Mouse (Mus musculus): ENCODE data around the gene 4930544D05Rik. TPM values are rescaled to one million over a fixed set of nuclear protein-coding genes. Genes with fewer than 3 reads are reported as not detected.
A peak's percentile ranks its signal among the peaks of the same experiment; 100 is the strongest.

The 4930544D05Rik gene
- polyA plus RNA-seq, 1 experiment from 2014 or later, result not detected

DNA sequence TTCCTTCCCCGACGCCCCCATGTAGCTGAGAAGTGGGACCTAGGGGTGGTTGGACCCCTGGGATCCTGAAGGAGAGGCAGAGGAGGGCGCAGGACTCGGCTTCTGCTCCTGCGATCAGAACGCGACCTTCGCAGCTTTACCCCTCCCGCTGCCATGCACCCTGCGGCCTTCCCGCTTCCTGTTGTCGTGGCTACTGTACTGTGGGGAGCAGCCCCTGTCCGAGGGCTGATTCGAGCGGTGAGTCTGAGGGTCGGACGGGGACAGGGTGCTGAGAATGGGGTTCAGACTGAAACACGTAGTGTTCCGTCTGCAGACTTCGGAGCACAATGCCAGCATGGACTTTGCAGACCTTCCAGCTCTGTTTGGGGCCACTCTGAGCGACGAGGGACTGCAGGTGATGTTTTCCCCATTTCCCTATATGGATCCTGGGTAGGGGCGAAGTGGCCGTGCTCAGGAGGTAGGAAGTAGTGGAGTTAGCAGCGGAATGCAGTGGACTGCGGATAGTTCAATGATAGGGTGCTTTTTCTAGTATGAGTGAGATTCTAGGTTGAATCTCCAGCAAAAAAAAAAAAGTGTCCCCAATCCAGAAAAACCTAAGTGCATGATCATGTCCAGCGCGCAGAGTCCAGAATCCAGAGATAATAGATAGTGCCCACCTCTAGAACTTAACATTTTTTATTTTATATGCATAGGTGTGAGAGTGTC lies 32.2 kb downstream of the 4930544D05Rik start:
- DNase-seq (ENCODE audit: low spot score) (no peak), ATAC-seq (ENCODE audit: low read depth) (no peak)
- Histone ChIP-seq H3K4me1 (ENCODE audit: control insufficient read depth, insufficient read depth, low read length) (peaks cover 21% of the 10 kb centered on the region), H3K4me3 (ENCODE audit: low read depth, low read length) (peak overlapping the region; percentile 64), H3K27me3 (replicated peaks; ENCODE audit: control insufficient read depth, insufficient read depth, low read length) (no peaks in the 10 kb centered on the region), H3K27ac (replicated peaks; ENCODE audit: low read depth, low read length) (peak overlapping the region; percentile 88), H3K4me2 (ENCODE audit: low read depth, low read length) (peak overlapping the region; percentile 84), H3K9me3 (ENCODE audit: control insufficient read depth, low read length) (no peaks in the 10 kb centered on the region), H3K9ac (ENCODE audit: low read depth, low read length) (peak overlapping the region; percentile 74), H3K36me3 (ENCODE audit: control insufficient read depth, insufficient read depth, low read length) (peaks cover 71% of the 10 kb centered on the region)
- WGBS, result 4% methylated on average over 24 of the region's 28 CpGs

GRCm38 (mm10) chr11:70648512-70648911 lies 32.9 kb downstream of the 4930544D05Rik start:
- Histone ChIP-seq H3K27ac (replicated peaks; ENCODE audit: low read depth, low read length) (no peak overlapping the region), H3K4me2 (ENCODE audit: low read depth, low read length) (peak overlapping the region; percentile 84), H3K9ac (ENCODE audit: low read depth, low read length) (peak overlapping the region; percentile 74), H3K4me1 (ENCODE audit: control insufficient read depth, insufficient read depth, low read length) (peaks cover 21% of the 10 kb centered on the region), H3K9me3 (ENCODE audit: control insufficient read depth, low read length) (no peaks in the 10 kb centered on the region), H3K27me3 (replicated peaks; ENCODE audit: control insufficient read depth, insufficient read depth, low read length) (no peaks in the 10 kb centered on the region), H3K36me3 (ENCODE audit: control insufficient read depth, insufficient read depth, low read length) (peaks cover 69% of the 10 kb centered on the region), H3K4me3 (ENCODE audit: low read depth, low read length) (peak overlapping the region; percentile 64)
- DNase-seq (ENCODE audit: low spot score) (no peak), ATAC-seq (ENCODE audit: low read depth) (no peak)
- 77% methylated on average over 4 of the region's 4 CpGs for WGBS

GRCm38 (mm10) chr11:70649185-70649734 lies 33.6 kb downstream of the 4930544D05Rik start:
- no peak for DNase-seq (ENCODE audit: low spot score)
- ATAC-seq (ENCODE audit: low read depth), result no peak
- peak overlapping the region; percentile 84 for H3K4me2 ChIP-seq (ENCODE audit: low read depth, low read length)
- no peak overlapping the region for H3K27ac ChIP-seq (replicated peaks; ENCODE audit: low read depth, low read length)
- H3K27me3 ChIP-seq (replicated peaks; ENCODE audit: control insufficient read depth, insufficient read depth, low read length), result no peaks in the 10 kb centered on the region
- peaks cover 21% of the 10 kb centered on the region for H3K4me1 ChIP-seq (ENCODE audit: control insufficient read depth, insufficient read depth, low read length)
- H3K36me3 ChIP-seq (ENCODE audit: control insufficient read depth, insufficient read depth, low read length), result peaks cover 64% of the 10 kb centered on the region
- 76% methylated on average over 8 of the region's 8 CpGs for WGBS
- no peak overlapping the region for H3K4me3 ChIP-seq (ENCODE audit: low read depth, low read length)
- no peak overlapping the region for H3K9ac ChIP-seq (ENCODE audit: low read depth, low read length)
- H3K9me3 ChIP-seq (ENCODE audit: control insufficient read depth, low read length), result no peaks in the 10 kb centered on the region

DNA sequence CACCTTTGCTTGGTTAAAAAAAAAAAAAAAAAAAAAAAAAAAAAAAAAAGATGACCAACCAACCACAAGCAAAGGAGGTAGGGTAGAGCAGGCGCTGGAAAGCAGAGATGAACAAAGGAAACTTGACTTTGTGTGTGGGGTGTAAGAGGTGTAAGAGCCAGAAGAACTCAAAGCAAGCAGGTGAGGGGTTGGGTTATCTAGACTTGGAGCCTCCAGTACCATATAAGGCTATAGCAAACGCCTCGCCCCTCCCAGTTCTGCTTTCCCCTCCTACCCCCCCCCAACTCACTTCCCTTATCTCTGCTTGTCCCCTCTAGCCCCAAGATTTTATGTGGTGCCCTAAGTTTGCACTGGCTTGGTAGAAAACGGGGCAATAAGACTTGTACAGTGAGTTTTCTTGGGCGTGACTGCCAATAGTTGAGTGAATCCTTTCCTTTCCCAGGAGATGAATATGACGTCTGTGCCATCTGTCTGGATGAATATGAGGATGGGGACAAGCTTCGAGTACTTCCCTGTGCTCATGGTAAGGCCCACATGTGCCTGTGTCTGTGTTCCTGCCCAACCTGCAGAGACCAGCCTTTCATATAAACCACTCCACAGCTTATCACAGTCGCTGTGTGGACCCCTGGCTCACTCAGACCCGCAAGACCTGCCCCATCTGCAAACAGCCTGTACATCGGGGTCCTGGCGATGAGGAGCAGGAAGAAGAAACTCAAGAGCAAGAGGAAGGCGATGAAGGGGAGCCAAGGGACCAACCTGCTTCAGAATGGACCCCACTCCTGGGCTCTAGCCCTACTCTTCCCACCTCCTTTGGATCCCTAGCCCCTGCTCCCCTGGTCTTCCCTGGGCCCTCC lies 34.9 kb downstream of the 4930544D05Rik start:
- Histone ChIP-seq H3K4me3 (ENCODE audit: low read depth, low read length) (no peak overlapping the region), H3K36me3 (ENCODE audit: control insufficient read depth, insufficient read depth, low read length) (peaks cover 52% of the 10 kb centered on the region), H3K4me2 (ENCODE audit: low read depth, low read length) (peak overlapping the region; percentile 6; the same call in 1 of the 2 replicates), H3K4me1 (ENCODE audit: control insufficient read depth, insufficient read depth, low read length) (peaks cover 19% of the 10 kb centered on the region), H3K27ac (replicated peaks; ENCODE audit: low read depth, low read length) (0 out of 2 replicates have a peak overlapping the region, but pooled peaks have one; percentile 18), H3K27me3 (replicated peaks; ENCODE audit: control insufficient read depth, insufficient read depth, low read length) (no peaks in the 10 kb centered on the region), H3K9ac (ENCODE audit: low read depth, low read length) (no peak overlapping the region), H3K9me3 (ENCODE audit: control insufficient read depth, low read length) (no peaks in the 10 kb centered on the region)
- ATAC-seq (ENCODE audit: low read depth) (no peak), DNase-seq (ENCODE audit: low spot score) (no peak)
- WGBS, result 74% methylated on average over 12 of the region's 12 CpGs

GRCm38 (mm10) chr11:70651391-70651790 lies 35.7 kb downstream of the 4930544D05Rik start:
- Histone ChIP-seq H3K4me3 (ENCODE audit: low read depth, low read length) (peak overlapping the region; percentile 64; the same call in 1 of the 2 replicates), H3K4me2 (ENCODE audit: low read depth, low read length) (peak overlapping the region; percentile 98; the same call in 1 of the 2 replicates)
- WGBS, result 66% methylated on average over 2 of the region's 2 CpGs

DNA sequence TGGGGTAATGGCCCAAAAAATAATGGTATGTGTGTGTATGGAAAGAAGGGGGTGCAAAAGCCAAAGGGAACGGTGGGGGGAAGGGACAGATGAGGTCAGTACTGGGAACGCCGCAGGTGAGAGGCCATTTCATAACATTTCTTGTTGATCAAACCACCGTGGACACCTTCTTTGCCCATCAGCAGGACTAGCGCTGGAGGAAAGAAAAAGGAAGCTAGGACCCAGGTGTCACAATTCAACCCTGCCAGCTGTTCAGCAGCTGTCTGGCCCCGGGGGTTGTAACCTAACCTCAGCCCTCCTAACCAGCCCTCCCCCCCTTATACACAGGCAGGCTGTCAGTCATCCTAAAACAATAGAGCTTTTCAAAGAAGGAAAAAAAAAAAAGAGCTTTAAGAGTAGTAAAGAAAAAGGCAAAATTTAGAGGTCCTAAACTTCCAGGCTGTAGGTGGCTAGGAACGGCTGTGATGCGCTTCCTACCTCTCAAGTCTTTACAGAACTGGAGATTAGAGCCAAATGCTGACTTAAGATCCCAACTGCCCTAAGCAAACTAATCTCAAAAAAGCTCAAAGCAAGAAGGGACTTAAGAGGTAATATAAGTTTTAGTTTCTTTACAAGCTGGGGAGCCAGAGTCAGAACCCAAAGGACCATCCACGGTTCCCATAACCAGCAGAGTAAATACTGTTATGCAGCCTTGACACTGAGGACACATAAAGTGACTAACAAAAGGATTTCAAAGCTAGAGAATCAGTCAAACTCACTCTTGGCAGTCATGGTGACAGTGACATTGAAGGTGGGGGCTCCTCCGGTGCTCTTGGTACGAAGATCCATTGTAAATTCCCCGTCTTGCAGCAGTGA lies 36.6 kb downstream of the 4930544D05Rik start:
- 34% methylated on average over 12 of the region's 12 CpGs for WGBS
- DNase-seq (ENCODE audit: low spot score) (peak; percentile 64), ATAC-seq (ENCODE audit: low read depth) (no peak)
- Histone ChIP-seq H3K9me3 (ENCODE audit: control insufficient read depth, low read length) (no peaks in the 10 kb centered on the region), H3K27ac (replicated peaks; ENCODE audit: low read depth, low read length) (peak overlapping the region; percentile 90), H3K27me3 (replicated peaks; ENCODE audit: control insufficient read depth, insufficient read depth, low read length) (no peaks in the 10 kb centered on the region), H3K9ac (ENCODE audit: low read depth, low read length) (peak overlapping the region; percentile 92), H3K4me3 (ENCODE audit: low read depth, low read length) (peak overlapping the region; percentile 64), H3K36me3 (ENCODE audit: control insufficient read depth, insufficient read depth, low read length) (peaks cover 49% of the 10 kb centered on the region), H3K4me1 (ENCODE audit: control insufficient read depth, insufficient read depth, low read length) (peaks cover 26% of the 10 kb centered on the region), H3K4me2 (ENCODE audit: low read depth, low read length) (peak overlapping the region; percentile 98)

More at GRCm38 (mm10) chr11:70651391-70651790, 35.7 kb downstream of the 4930544D05Rik start:
- DNase-seq (ENCODE audit: low spot score) (no peak), ATAC-seq (ENCODE audit: low read depth) (no peak)
- H3K27me3 ChIP-seq (replicated peaks; ENCODE audit: control insufficient read depth, insufficient read depth, low read length), result no peaks in the 10 kb centered on the region
- H3K4me1 ChIP-seq (ENCODE audit: control insufficient read depth, insufficient read depth, low read length), result peaks cover 18% of the 10 kb centered on the region
- H3K27ac ChIP-seq (replicated peaks; ENCODE audit: low read depth, low read length), result no peak overlapping the region; the same call in 1 of the 2 replicates
- peaks cover 49% of the 10 kb centered on the region for H3K36me3 ChIP-seq (ENCODE audit: control insufficient read depth, insufficient read depth, low read length)
- no peaks in the 10 kb centered on the region for H3K9me3 ChIP-seq (ENCODE audit: control insufficient read depth, low read length)
- no peak overlapping the region for H3K9ac ChIP-seq (ENCODE audit: low read depth, low read length)

GRCm38 (mm10) chr11:70652884-70653344 lies 37.3 kb downstream of the 4930544D05Rik start:
- ATAC-seq (ENCODE audit: low read depth) (no peak), DNase-seq (ENCODE audit: low spot score) (no peak)
- peak overlapping the region; percentile 64 for H3K4me3 ChIP-seq (ENCODE audit: low read depth, low read length)
- peaks cover 31% of the 10 kb centered on the region for H3K4me1 ChIP-seq (ENCODE audit: control insufficient read depth, insufficient read depth, low read length)
- H3K4me2 ChIP-seq (ENCODE audit: low read depth, low read length), result peak overlapping the region; percentile 98
- H3K27ac ChIP-seq (replicated peaks; ENCODE audit: low read depth, low read length), result peak overlapping the region; percentile 90
- H3K36me3 ChIP-seq (ENCODE audit: control insufficient read depth, insufficient read depth, low read length), result peaks cover 49% of the 10 kb centered on the region
- peak overlapping the region; percentile 92 for H3K9ac ChIP-seq (ENCODE audit: low read depth, low read length)
- no peaks in the 10 kb centered on the region for H3K27me3 ChIP-seq (replicated peaks; ENCODE audit: control insufficient read depth, insufficient read depth, low read length)
- 36% methylated on average over 6 of the region's 6 CpGs for WGBS
- H3K9me3 ChIP-seq (ENCODE audit: control insufficient read depth, low read length), result no peaks in the 10 kb centered on the region
